Mouse (Mus musculus) R1 (cell line): ENCODE data around the gene Tmtc1.
A peak's percentile ranks its signal among the peaks of the same experiment; 100 is the strongest.

Experiments
- DNase-seq: peaks from one replicate; pipeline ENCODE4 v3.0.0-alpha.2; 2018; ENCODE audit warnings: low read depth, low spot score

The Tmtc1 gene

DNA sequence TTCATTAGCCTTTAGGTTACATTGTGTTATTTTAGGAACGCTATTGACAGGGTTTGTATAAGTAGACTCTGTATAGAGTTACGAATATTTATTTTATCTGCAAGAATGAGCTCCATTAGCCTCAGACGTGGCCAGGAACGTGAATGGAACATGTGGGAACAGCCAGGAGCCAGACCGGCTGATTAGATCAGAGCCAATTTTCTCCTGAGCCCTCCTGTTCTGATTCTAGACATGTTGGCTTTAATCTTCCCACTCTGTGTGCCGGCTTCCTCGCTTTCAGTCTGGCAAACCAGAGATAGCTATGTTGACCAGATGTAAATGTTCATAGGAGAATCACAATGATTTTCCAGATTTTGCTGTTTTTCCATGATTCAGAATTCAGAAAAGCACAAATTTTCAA, 22.6 kb downstream of the Tmtc1 start:
- DNase-seq, result no peak

DNA sequence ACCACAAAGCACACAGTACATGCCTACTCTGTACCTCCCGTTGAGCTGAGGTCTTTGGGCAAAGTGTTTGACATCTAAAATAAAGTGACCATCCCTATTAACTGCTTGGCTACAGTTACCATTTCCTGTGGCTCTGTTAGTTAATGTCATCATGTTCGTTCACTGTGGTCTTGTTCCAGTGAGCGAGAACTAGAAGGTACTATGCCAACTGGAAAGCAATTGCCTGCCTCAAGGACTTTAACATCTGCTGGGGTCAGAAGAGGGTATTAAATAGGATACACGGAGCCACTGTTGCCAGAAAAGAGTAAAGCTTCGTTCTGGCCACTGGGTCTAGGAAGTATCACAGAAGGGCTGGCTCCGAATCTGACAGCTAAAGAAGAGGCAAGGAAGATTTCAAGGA, 23.8 kb downstream of the Tmtc1 start:
- no peak for DNase-seq

DNA sequence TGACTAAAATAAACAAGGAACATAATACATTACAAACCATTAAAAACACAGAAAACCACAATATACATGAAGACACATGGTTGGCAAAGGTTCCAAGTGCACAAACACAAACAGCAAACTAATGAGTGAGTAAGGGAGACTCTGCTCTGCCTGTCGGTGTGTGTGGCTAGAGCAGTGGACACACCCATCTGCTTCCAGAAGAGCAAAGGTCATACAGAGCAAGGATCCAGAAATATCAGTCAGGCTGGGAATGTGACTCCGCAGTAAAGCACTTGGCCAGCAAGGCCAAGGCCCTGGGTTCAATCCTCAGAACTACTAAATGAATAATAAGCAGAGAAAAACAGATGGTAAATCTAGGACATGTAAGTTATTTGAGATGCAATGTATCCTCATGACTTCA, 27.6 kb downstream of the Tmtc1 start:
- no peak for DNase-seq

DNA sequence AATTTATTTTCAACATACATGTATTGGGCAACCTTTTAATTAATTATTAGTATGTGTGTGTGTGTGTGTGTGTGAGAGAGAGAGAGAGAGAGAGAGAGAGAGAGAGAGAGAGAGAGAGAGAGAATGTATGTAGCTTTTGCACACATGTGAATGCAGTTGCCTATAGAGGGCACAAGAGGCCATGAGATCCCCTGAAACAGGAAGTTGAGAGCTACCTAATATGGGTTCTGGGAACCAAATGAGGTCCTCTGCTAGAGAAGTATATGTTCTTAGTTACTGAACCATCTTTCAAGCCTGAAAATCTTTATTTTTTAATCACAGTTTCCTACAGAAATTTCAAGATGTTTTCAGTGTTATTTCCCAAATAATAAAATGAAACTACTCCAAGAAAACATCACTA, 30.6 kb downstream of the Tmtc1 start:
- DNase-seq, result peak; percentile 23

DNA sequence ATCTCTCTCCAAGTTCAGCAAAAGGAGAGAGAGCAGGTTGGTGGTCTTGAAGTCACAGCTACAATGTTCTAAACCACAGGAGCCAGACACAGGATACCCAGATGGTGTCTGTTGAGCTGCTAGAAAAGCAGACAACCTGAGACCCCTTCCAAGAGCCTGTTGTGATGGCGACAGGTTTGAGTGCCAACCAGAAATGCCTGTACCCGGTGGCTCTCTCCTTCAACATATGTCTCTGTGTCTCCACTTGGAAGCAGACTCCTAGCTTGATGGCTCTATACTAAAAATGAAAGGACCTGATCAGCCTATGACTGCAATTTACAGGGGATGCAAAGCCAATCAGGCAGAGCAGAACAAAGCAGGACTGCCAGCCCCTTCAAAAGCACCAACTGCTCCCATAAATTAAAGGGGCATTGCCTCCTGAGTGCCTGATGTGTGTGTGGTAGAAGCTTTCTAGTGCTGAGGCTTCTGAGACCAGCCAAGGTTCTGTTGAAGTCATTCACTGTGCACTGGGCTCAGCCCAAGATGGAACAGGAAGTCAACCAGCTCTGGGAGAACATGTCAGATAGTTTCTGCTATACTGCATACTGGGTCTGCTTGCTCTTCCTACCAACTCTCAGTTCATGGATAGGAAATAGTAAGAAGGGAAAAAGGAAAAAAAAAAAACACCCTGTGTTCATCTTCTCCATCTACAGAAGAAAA, 37.2 kb downstream of the Tmtc1 start:
- DNase-seq, result no peak

DNA sequence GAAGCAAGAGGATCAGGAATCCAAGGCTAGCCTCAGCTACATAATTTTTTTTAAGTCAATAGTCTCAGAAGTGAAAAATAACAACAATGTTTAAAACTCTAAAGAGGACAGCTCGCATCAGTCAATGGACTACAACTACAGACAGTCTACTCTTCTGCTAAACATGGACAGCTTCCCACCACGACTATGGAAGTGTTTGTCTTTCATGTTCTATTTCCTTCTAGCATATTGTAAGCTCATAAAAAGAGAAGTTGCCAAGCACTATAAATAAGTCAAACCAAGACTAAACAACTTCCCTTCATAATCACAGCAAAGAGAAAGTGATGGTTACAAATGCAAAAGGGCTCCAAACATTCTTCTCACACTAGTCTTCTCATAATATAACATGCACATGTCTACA, 38.6 kb downstream of the Tmtc1 start:
- no peak for DNase-seq

DNA sequence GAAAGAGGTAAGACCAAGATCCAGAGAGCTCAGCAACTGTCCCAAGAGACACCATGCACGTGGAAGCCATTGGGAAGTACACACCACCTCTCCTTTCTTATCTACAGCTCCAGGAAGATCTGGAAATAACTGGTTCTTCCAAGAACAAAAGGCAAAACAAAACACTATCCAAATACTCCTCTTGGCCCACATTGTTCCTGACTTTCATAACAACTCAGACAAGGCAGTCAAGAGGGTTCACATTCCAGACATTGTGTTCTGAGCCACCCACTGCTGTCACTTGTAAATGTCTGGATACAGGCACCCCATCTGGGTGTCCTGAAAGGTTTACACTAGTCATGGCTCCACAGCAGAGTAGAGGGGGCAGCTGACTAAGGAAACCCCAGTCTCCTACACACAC, 39.7 kb downstream of the Tmtc1 start:
- peak; percentile 87 for DNase-seq

DNA sequence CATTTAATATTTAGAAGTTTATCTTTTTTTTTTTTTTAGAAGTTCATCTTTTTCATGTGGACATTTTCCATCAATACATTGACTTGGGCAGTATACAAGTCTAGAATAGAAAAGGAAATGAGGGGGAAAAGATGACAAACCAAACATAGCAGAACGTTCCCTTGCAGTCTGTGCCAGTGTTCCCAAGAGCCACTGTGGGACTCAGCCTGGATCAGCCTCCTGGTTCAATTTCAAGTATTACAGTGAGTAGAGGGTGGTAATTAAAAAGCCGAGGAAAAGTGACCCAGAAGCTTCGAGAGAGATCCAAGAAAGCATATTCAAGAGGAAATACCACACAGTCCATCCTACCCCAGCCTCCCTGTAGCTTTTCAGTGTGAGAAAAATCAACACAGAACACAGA, 40.4 kb downstream of the Tmtc1 start:
- no peak for DNase-seq

DNA sequence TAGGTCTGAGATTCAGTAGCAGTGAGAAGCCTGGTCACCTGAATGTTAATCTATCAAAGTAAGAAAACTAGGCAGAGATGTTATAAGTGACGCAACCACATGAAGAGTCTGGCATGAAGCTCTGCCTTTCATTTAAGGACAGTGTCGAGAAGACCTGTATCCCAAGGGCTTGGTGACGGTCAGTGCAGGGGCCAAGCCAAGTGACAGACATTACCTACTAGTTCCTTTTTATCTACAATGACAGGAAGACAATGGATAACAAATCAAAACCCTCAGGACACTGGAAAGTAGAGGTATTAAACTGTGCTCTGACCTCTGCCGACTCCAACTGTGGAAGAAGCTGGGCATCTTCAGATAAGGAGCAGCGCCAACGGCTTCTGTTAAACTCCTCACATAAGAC, 43.2 kb downstream of the Tmtc1 start:
- no peak for DNase-seq

DNA sequence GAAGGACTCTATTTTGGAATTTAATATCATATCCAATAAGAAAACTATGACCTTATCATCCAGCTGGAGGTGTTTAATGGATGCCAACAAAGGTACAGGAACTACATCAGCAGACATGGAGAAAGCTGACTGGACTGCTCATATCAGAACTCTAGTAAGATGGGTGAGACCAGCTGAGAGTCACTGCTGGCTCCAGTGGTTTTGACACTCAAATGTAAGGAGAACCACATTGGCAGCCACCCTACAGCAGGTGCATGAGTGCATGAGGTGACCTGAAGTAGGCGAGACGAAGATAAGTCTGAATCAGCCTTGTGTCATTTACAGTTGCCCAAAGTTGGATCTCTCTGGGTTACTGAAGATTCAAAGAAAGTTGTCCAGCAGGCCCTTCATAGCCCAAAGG, 44.6 kb downstream of the Tmtc1 start:
- no peak for DNase-seq

DNA sequence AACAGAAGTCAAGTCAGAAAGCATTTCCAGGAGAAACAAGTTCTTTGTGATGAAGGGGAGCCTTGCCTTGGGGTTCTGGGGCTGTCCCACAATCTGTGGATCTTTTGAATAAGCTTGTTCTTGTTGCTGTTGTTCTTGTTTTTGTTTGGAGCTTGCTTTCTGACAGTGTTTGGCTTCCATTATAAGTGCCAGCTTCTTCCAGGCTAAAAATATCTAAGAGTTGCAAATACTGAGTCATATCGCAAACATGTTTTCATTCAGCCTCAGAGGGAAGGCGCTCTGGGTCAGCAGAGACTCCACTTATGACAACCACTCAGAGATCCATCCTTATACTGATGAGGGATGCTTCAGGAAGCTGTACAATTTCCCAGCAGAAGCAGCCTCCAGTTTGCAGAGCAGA, 45.3 kb downstream of the Tmtc1 start:
- DNase-seq, result no peak

DNA sequence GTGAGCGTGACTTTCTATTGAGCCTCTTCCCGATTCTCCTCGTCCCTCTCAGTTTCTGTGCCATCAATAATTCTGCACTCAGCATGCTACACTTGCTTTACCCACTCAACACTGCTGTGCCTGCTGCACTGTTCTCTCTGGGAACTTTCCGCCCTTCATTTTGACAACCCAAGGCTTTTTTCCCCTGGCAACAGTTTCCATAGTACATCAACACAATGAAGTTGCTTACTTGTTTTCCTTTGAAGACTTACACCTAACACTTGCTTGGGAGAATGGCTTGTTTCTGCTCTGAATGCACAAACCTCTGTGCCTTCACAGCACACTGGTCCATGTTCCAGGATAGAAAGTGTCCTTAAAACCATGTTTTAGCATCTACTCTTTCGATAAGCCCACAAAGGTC, 46.9 kb downstream of the Tmtc1 start:
- no peak for DNase-seq

DNA sequence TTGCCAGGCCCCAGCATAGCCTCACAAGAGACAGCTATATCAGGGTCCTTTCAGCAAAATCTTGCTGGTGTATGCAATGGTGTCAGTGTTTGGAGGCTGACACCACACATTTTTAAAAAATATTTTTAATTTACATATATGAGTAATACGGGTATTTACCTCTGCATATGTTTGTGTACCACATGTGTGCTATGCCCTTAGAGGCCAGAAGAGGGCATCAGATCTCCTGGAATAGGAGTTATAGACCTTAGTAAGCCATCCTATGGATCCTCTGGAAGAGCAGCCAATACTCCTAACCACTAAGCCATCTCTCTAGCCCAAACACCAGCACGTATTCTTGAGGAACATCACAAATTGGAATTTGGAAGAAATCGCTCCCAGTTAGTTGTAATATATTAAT, 48.9 kb downstream of the Tmtc1 start:
- DNase-seq, result peak; percentile 45

DNA sequence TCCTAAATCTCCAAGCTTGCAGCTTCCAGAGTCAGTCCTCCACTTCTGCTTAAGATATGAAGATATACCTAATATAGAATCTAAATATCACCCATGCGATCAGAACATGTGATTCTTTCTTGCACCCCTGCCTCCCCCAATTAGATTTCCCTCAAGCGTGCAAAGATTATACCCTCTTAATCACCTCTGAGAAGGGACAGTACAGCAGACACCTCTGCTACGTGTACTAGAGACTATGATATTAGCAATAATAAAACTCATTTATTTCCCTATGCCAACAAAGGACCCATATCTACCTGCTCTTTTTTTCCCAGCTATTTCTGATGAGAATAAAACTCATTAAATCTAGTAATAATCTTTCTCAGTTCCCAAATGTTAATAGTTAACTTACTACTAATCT, 49.9 kb downstream of the Tmtc1 start:
- no peak for DNase-seq

DNA sequence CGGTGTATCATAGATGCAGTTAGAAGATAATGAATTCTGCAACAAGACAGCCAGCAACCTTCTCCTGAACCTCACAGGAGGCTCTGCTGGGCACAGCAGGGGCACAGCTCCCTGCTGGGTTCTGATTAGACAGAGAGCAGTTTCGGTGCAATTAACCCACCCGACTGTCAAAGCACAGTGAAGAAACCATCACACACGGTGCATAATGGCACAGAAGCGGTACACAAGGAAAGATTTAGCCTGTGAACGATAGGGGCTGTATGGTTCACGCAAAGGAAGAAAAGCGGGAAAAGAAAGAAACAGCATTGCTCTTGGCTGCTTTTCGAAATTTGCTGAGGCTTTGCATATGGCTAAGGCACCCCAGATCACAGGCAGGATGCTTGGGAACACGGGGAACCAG, 52.0 kb downstream of the Tmtc1 start:
- no peak for DNase-seq

DNA sequence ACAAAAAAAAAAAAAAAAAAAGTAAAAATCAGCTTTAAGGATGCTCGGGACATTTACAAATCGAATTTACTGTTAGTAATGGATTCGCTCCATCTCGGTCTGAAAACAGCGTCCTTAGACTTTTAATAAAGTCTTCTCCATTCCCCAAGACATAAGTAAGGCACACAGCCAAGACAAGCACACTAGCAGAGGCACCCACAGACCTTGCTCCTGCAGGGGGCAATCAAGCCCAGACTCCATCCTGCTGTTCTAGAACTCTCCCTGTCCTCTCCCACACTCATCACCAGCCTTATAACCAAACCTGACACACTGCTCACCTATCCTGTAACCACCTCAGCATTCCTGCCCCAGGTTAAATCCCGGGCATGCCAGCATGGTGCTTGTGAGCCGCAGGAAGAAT, 52.9 kb downstream of the Tmtc1 start:
- no peak for DNase-seq

DNA sequence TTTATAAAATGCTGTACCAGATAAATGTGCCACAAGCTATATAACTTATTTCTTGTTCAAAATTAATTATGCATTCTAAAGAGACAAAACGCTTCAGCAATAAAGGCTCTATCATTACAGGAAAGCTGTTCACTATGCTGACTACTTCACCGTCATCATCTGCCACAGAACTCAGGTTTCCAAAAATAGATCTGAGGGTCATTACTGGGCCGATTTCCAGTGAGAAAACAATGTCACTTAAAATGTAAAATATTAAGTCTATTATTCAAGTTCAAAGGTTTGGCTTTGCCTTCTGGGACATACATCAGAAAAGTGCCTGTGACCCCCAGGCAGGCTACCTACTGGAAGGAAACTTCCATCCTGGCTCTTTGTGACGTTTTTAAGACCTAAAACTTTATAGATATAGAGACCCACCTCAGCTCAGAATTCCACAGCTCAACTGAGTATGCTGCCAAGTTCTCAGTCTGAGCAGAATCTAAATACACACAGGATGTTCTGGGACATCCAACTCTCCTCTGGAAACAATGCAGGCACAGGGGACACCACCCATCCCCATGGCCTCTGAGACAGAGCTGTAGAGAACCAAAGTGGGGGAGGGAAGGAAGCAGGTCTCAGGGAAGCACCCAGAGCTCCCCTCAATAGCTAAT, 53.4 kb downstream of the Tmtc1 start:
- DNase-seq, result no peak

DNA sequence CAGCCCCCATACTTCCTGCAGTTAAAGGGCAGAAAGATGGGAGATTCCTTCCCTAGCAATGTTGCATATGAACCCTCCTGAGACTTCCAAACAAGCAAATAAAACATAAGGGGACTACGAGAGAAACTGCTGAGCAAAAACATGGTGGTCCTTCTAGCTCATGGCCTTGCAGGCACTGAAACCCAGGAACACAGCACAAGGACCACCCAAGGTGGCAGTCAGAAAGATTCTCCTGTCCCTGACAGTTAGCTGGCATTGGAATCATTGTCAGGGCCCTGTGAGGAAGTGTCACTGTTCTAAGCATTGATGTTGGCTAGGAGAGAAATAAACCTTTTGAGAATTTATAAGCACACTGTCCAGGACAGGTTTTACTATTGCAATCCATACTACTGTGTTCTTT, 56.2 kb downstream of the Tmtc1 start:
- DNase-seq, result no peak

DNA sequence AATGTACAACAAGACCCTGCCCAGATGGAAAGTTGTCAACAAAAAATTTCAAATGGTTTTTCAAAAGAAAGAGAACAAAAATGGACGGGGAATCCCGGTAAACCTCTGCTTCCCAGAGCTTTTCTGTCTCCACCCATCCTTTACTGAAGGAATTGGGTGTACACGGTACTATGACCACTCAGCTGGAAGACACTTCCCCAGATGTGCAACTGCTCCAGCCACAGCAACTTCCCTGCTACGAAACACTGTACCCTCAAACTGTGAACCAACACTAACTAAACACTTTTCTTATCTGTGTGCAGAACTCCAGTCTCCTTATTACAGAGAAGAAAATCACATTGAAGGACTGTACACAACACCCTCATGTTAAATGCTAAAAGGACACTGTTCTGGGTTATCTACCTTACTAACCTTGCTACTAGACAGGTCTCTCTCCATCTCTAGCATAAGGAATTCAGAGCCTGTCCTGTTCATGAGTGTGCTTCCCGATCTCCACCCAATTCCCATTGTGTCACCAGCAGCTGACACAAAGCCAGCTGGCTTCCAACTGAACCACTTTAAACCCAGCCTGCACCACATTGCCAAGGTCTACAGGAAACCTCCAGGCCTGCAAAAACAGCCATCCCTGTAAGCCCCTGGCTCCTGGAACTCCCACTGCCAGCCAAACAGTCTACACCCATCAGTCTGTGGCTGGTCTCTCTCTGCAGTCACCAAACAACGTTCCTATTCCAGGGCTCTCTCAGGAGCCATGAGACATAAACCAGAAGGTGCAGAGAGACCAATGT, 59.9 kb downstream of the Tmtc1 start:
- DNase-seq, result no peak

DNA sequence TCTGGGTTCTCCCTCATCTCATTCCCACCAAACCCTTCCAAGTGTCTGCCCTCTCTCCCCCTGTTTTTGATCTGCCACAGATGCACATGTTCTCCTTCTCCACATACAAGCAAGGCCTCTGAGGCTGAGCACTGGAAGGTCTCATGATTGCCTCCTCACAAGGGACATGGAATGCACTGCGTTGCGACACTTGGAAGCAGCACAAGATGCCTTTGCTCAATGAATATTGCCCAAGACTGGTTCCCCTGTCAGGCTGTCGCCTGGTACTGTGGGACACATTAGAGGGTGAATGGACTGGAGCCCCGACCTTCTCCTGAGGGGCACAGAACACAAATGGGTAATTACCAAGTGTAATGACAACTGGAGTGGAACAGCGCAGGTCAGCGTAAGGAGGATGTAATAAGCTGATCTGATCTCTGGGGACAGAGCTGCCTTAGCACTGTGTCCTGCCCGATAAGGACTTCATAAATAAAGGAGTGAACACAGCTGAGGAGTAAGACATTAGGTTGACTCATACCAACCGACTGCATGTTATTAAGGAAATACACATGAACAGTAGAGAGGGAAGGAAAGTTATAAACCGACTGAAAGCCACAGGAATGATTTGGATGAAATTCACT, 62.9 kb downstream of the Tmtc1 start:
- DNase-seq, result no peak

DNA sequence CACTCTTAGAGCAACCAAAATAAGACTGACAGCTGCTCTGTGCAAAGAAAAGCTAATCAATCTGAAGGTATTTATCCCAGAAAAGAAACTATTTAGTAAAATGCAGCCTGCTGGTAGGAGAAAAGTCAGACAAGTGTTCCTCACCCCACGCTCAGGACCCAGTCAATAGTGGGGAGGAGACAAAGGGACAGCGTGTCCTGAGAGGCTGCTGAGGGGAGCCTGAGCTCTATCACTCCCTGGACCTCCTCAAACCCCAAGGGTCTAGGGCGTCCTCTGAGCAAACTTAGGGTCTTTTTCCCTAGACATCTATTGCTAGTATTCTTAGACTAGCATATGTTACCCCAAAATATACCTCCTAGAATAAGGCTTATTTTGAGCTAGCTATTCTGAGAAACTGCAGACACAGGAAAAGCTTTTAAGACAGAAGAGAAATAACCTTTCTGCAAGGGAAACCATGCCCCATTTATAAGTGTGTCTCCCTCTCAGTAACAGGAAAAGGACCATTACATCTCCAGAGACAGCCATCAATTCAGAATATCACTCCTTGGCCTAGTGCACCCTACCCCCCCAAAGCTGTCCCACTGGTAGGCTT, 68.5 kb downstream of the Tmtc1 start:
- DNase-seq, result no peak

DNA sequence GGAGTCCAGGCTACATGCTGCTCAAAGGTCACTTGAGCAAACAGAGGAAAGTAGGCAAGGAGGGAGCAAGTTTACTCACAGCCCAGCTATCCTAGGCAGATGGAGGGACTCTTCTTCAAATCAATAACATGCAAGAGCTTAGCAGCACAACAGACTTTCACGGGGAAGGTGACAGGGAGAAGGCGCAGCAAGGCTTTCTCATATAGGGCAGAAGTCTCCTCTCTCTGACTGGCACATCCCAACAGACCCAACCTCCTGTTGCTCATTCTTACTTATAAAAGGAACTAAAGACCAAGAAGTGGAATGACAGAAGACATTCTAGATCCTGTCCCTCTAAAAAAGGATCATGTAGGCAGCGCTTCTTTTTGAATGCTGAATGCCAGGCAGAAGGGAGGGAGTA, 69.2 kb downstream of the Tmtc1 start:
- DNase-seq, result no peak
